Mouse (Mus musculus): Measurements from ENCODE around the gene Dennd4a. TPM values are rescaled to one million over a fixed set of nuclear protein-coding genes. Genes with fewer than 3 reads are reported as not detected.

Gene Dennd4a
- polyA plus RNA-seq, 1 experiment: 2.2 TPM

- H3K4me3 ChIP-seq (replicated peaks): peak overlapping the region; percentile 81
- peaks cover 90% of the 10 kb centered on the region for H3K4me1 ChIP-seq
- no peaks in the 10 kb centered on the region for H3K27me3 ChIP-seq (replicated peaks)
- H3K36me3 ChIP-seq (replicated peaks; ENCODE audit: low read length): peaks cover 2% of the 10 kb centered on the region
- TF ChIP-seq GATA1 (IDR thresholded peaks at IDR 0.05; ENCODE audit: borderline replicate concordance, low read length) (peak; percentile 91; the same call in 2 of the 3 replicates), FLI1 (IDR thresholded peaks at IDR 0.05; ENCODE audit: low read length) (peak; percentile 67; the same call in 1 of the 2 replicates)
- no peaks in the 10 kb centered on the region for H3K9me3 ChIP-seq
Measured at GRCm38 (mm10) chr9:64789341-64789761, 21.8 kb upstream of the Dennd4a start.

- Histone ChIP-seq H3K27me3 (replicated peaks) (no peaks in the 10 kb centered on the region), H3K36me3 (replicated peaks; ENCODE audit: low read length) (peaks cover 4% of the 10 kb centered on the region), H3K4me1 (peaks cover 89% of the 10 kb centered on the region), H3K9me3 (no peaks in the 10 kb centered on the region), H3K4me3 (replicated peaks) (peak overlapping the region; percentile 81)
- TF ChIP-seq GATA1 (IDR thresholded peaks at IDR 0.05; ENCODE audit: borderline replicate concordance, low read length) (no peak), FLI1 (IDR thresholded peaks at IDR 0.05; ENCODE audit: low read length) (no peak)
Measured at GRCm38 (mm10) chr9:64789887-64790400, 21.2 kb upstream of the Dennd4a start.

- Histone ChIP-seq H3K27me3 (replicated peaks) (no peaks in the 10 kb centered on the region), H3K36me3 (replicated peaks; ENCODE audit: low read length) (peaks cover 4% of the 10 kb centered on the region), H3K9me3 (no peaks in the 10 kb centered on the region), H3K4me3 (replicated peaks) (peak overlapping the region; percentile 76), H3K4me1 (peaks cover 88% of the 10 kb centered on the region)
- TF ChIP-seq GATA1 (IDR thresholded peaks at IDR 0.05; ENCODE audit: borderline replicate concordance, low read length) (no peak), FLI1 (IDR thresholded peaks at IDR 0.05; ENCODE audit: low read length) (no peak)
Measured at GRCm38 (mm10) chr9:64790673-64791660, 20.2 kb upstream of the Dennd4a start.

GRCm38 (mm10) chr9:64791676-64792075, 19.5 kb upstream of the Dennd4a start:
- Histone ChIP-seq H3K4me1 (peaks cover 81% of the 10 kb centered on the region), H3K9me3 (no peaks in the 10 kb centered on the region), H3K4me3 (replicated peaks) (no peak overlapping the region), H3K36me3 (replicated peaks; ENCODE audit: low read length) (peaks cover 4% of the 10 kb centered on the region), H3K27me3 (replicated peaks) (no peaks in the 10 kb centered on the region)
- TF ChIP-seq GATA1 (IDR thresholded peaks at IDR 0.05; ENCODE audit: borderline replicate concordance, low read length) (no peak), FLI1 (IDR thresholded peaks at IDR 0.05; ENCODE audit: low read length) (no peak)

GRCm38 (mm10) chr9:64792379-64793274, 18.5 kb upstream of the Dennd4a start:
- TF ChIP-seq FLI1 (IDR thresholded peaks at IDR 0.05; ENCODE audit: low read length) (no peak), GATA1 (IDR thresholded peaks at IDR 0.05; ENCODE audit: borderline replicate concordance, low read length) (no peak)
- H3K4me1 ChIP-seq: peaks cover 74% of the 10 kb centered on the region
- no peaks in the 10 kb centered on the region for H3K9me3 ChIP-seq
- no peaks in the 10 kb centered on the region for H3K27me3 ChIP-seq (replicated peaks)
- H3K36me3 ChIP-seq (replicated peaks; ENCODE audit: low read length): peaks cover 4% of the 10 kb centered on the region
- no peak overlapping the region for H3K4me3 ChIP-seq (replicated peaks)

- no peak for TF ChIP-seq FLI1 (IDR thresholded peaks at IDR 0.05; ENCODE audit: low read length)
- no peak for TF ChIP-seq GATA1 (IDR thresholded peaks at IDR 0.05; ENCODE audit: borderline replicate concordance, low read length)
- Histone ChIP-seq H3K4me3 (replicated peaks) (no peak overlapping the region), H3K27me3 (replicated peaks) (no peaks in the 10 kb centered on the region), H3K36me3 (replicated peaks; ENCODE audit: low read length) (peaks cover 4% of the 10 kb centered on the region), H3K4me1 (peaks cover 69% of the 10 kb centered on the region), H3K9me3 (no peaks in the 10 kb centered on the region)
Measured at GRCm38 (mm10) chr9:64793275-64793590, 17.9 kb upstream of the Dennd4a start.

GRCm38 (mm10) chr9:64793794-64794193, 17.3 kb upstream of the Dennd4a start:
- peaks cover 4% of the 10 kb centered on the region for H3K36me3 ChIP-seq (replicated peaks; ENCODE audit: low read length)
- H3K9me3 ChIP-seq: no peaks in the 10 kb centered on the region
- no peaks in the 10 kb centered on the region for H3K27me3 ChIP-seq (replicated peaks)
- no peak for TF ChIP-seq GATA1 (IDR thresholded peaks at IDR 0.05; ENCODE audit: borderline replicate concordance, low read length)
- TF ChIP-seq FLI1 (IDR thresholded peaks at IDR 0.05; ENCODE audit: low read length): no peak
- H3K4me3 ChIP-seq (replicated peaks): no peak overlapping the region
- H3K4me1 ChIP-seq: peaks cover 65% of the 10 kb centered on the region

GRCm38 (mm10) chr9:64794448-64795420, 16.4 kb upstream of the Dennd4a start:
- TF ChIP-seq GATA1 (IDR thresholded peaks at IDR 0.05; ENCODE audit: borderline replicate concordance, low read length) (no peak), FLI1 (IDR thresholded peaks at IDR 0.05; ENCODE audit: low read length) (no peak)
- Histone ChIP-seq H3K4me3 (replicated peaks) (no peak overlapping the region), H3K4me1 (peaks cover 62% of the 10 kb centered on the region), H3K36me3 (replicated peaks; ENCODE audit: low read length) (peaks cover 4% of the 10 kb centered on the region), H3K27me3 (replicated peaks) (no peaks in the 10 kb centered on the region), H3K9me3 (no peaks in the 10 kb centered on the region)

Data from megakaryocyte, embryonic 14.5 days (primary cell).